Mouse (Mus musculus) small intestine, adult 2 months (tissue): Measurements from ENCODE around the gene Tmem170.

Experiments used
- CTCF ChIP-seq: fragments of 200-500 bp; IDR thresholded peaks from 2 replicates; pipeline ENCODE4 v1.5.1; 2012; ENCODE audit warnings: low read depth, mild to moderate bottlenecking, control low read depth, inconsistent platforms, low read length, moderate library complexity, mixed read lengths; ENCODE audit not compliant: insufficient replicate concordance, insufficient read length; ENCODE audit errors: extremely low read depth
- POLR2A ChIP-seq: fragments of 200-500 bp; IDR thresholded peaks from 2 replicates; pipeline ENCODE4 v1.6.1; 2012; ENCODE audit warnings: low read depth, mild to moderate bottlenecking, control low read depth, inconsistent platforms, low read length, moderate library complexity

- TF ChIP-seq POLR2A, result no peak
- TF ChIP-seq CTCF, result no peak
Observed at GRCm38 (mm10) chr8:111863280-111863679, 13.3 kb downstream of the Tmem170 start.
